Mouse (Mus musculus) MN1 (cell line): Measurements from ENCODE around the gene Gm813.
"Not testable (repeated sequence)": the region's sequence is repeated elsewhere in the genome, so short reads cannot be mapped to it uniquely, and the experiment has no call there.

Experiments
- DNase-seq: peaks from one replicate; pipeline ENCODE4 v3.0.0-alpha.2; 2016; ENCODE audit warnings: low spot score

Gm813 gene

DNA sequence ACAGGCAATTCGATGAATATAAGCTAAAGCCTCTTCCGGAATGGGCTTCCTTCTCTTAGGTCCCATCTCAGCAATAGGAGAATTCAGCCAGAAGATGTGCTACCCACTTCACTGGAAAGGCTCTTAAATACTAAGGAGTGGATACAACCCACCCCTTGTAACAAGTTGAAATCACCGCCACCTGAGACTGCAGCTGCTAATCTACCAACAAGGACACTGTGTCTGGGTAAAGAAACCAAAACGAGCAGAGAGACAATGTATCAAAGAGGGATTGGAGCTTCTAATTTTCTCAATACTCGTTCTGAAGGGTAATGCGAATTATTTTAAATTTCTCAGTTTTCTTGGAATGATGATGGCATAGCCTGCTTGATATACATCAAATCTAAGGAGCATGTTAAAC lies at the start of gene Gm813:
Gm813 (minus strand) TSS at position 101 of the 400 bp plus-strand sequence.
- DNase-seq = no peak

GRCm38 (mm10) chr16:58665137-58665536 lies 48.4 kb upstream of the Gm813 start:
- not testable (repeated sequence) for DNase-seq

DNA sequence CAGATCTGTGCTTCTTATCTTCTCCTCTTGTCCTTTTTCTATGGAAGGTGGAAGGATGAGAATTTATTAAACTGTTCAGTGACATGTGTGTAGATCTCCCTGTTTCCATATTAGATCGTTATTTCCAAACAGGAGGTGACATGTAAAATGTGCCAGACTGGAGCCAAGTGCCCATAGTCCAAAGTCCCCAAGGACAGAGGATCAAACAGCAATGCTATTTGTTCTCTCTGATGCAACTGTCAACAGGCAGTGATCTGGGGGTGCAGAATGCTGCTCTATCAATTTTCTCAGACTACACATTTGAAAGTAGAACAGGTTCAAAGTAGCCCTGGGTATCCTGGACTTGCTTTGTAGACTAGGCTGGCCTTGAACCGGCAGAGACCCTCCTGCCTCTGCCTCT lies 47.0 kb upstream of the Gm813 start:
- no peak for DNase-seq

- DNase-seq = peak; percentile 24
These were observed 46.2 kb upstream of the Gm813 start for GRCm38 (mm10) chr16:58663021-58663420.

DNA sequence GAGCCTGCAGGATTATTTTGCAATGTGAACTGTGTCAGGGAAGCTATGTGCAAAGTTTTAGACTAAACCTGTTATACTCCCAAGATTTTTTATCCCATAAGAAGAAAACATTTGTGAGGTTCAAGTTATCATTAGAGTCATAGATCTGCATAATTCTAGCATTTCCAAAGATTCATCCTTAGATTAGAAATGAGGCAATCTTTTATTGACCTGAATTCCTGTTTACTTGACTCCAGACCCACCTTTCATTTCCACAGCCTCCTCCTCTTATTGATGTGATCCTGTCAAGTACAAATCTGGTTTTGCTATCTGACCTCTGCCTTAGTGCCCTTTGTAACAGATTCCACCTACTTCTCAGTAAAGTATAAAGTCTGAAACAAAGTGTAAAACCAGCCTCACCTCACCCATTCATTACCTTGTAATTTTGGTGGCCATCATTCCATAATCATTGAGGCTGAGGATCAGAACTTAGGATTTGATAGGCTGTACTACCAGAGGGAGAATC lies 45.6 kb upstream of the Gm813 start:
- DNase-seq = no peak

DNA sequence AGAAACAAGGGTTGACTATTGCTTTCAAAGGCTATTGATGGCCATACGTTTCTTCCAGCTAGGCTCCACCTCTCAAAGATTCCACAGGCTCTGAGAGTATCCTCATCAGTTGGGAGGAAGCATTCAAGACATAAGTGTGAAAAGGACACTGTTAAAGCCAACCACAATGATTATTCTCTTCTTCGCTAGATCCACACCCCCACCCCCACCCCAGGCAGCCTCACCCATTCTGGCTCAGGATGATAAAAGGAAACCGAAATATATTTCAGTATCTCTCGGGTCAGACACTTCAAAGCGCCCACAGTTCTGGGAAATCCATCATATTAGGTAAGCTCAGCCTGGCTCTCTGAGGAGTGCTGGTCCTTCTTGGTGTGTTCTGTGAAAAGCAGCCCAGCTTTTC lies 45.0 kb upstream of the Gm813 start:
- no peak for DNase-seq

DNA sequence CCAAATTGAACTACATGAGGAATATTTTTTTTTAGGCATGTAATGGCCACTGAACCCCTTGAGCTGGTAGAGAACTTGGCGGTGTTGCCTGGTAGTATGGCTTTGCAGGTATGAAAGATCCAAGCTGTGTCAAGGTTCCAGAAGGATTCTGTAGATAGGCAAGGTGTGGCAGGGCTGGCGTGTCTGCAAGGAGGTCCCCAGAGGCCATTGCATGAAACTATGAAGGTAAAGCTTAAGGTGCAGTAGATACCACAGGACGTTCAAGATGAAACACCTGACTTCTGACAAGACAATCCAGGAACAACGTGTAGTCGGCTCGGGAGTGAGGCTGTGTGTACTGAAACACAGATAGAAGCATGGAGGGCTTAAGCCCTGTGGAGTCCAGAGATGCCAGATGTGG lies 41.9 kb upstream of the Gm813 start:
- DNase-seq = no peak

- DNase-seq = no peak
These were observed 39.7 kb upstream of the Gm813 start for GRCm38 (mm10) chr16:58656526-58656925.

- no peak for DNase-seq
These were observed 39.0 kb upstream of the Gm813 start for GRCm38 (mm10) chr16:58655751-58656150.

- DNase-seq = no peak
These were observed 33.2 kb upstream of the Gm813 start for GRCm38 (mm10) chr16:58649979-58650378.

- DNase-seq = no peak
These were observed 22.0 kb upstream of the Gm813 start, which contains the start of gene E330017A01Rik for GRCm38 (mm10) chr16:58638689-58639175. Gene E330017A01Rik, minus strand, starts transcription at chr16:58638739.

- no peak for DNase-seq
These were observed 21.2 kb upstream of the Gm813 start for GRCm38 (mm10) chr16:58638016-58638415.

GRCm38 (mm10) chr16:58637448-58637847 lies 20.7 kb upstream of the Gm813 start:
- no peak for DNase-seq

GRCm38 (mm10) chr16:58635866-58636265 lies 19.1 kb upstream of the Gm813 start:
- DNase-seq = no peak

GRCm38 (mm10) chr16:58629736-58630135 lies 13.0 kb upstream of the Gm813 start:
- no peak for DNase-seq

GRCm38 (mm10) chr16:58628968-58629367 lies 12.2 kb upstream of the Gm813 start:
- no peak for DNase-seq

DNA sequence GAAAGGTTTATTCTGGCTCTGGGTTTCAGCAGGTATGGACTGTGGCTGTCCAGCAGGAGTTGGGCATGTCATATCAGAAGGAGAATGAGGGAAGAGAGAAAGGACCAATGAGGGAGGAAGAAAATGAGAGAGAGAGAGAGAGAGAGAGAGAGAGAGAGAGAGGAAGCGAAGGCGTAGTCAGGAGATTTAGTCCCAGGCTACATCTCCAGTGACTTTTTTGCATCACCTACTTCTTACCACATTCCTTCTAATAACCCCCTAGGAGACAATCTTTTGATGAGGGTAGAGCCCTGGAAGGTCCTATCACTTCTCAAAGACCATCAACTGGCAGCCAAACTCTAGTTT lies 11.5 kb upstream of the Gm813 start:
- DNase-seq = no peak

DNA sequence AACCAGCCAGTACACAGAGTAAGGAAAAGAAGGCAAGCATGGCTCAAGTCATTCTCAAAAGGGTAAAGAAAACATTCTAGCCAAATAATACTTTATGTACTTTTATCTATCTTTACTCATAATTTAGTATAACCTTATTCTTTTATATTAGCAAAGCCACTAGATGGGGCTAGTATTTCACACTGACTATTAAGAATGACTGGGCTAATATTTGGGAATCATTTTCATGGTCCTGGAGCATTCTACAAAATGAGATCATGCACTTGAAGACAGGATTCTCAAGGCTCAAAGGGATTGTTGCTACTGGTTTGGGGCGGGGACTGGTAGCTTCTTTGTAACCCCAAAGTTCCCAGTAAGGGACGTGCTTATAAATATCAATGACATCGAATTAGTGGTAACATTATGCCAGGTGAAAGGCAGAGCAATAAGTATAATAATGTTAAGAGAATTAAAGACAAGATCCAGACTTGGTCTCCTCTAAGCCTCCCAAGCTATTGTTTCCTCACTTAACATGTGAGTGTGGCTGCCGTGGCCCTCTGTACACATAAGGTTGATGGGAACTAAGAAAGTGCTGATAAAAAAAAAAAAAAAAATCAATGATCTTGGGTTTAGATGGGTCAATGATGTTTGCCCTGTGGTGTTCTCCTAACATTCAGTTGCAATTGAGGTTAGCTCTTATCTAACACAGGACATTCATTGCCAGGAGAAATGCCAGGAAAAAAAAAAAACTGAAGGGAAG lies 11.0 kb upstream of the Gm813 start:
- DNase-seq = no peak

- no peak for DNase-seq
These were observed 7.2 kb upstream of the Gm813 start for GRCm38 (mm10) chr16:58623944-58624343.

DNA sequence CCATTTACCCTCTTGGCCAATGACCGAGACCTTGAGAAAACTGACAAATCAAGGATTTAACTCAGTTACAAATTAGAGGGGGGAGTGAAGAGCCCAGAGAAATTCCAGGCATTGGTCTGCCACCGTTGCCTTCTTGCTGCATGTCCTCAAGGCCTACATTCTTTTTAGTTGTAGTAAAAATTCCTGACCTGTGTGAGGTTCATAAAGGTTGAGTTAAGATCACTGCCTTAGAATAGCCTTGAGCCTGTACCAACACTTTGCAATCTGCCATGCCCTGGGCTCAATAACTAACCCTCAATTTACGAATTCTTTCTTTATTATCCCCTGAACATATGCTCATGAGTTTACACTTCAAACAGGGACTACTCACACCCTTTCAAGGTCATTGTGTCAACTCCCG lies 6.3 kb upstream of the Gm813 start:
- no peak for DNase-seq

GRCm38 (mm10) chr16:58622377-58622776 lies 5.6 kb upstream of the Gm813 start:
- DNase-seq = no peak

- DNase-seq = no peak
These were observed 568 bp upstream of the Gm813 start for GRCm38 (mm10) chr16:58617346-58617745.

DNA sequence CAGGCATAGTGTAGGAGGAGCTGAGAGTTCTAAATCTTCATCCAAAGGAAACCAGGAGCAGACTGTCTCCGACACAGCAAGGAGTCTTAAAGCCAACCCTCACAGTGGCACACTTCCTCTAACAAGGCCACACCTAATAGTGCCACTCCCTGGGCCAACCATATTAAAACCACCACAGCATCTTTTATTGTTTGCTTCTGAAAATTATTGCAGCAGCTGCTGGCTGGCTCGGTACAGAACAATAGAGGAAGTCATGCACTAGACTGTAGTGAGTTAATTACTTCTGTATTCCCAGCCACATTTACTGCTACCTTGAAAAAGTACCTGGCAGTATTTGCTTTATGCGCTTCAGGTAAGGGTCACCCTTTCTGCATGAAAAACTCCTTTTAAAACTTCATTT lies 3.8 kb downstream of the Gm813 start:
- no peak for DNase-seq

DNA sequence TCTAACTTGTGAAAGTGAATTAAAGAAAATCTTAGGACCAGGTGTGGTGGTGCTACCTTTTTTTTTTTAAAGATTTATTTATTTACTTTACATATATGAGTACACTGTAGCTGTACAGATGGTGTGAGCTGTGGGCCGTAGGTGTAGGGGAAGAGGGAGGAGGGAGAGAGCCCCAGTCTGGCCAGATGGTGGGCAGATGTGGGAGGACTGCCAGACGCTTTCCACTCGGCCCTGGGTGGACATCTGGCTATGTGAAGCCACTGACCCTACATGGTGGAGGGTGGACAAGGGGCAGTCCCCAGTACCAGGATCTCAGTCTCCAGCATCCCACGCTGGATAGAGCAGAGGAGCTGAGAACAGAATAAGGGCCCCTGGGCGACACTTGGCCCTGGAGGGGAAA lies 9.7 kb downstream of the Gm813 start:
- no peak for DNase-seq
